Mouse (Mus musculus) myocyte (in vitro differentiated cells): ENCODE results near the gene Ankrd33. TPM values are rescaled to one million over a fixed set of nuclear protein-coding genes. Genes with fewer than 3 reads are reported as not detected.

Experiments
- H3K27me3 ChIP-seq: one replicate; pipeline ENCODE4 v1.6.1; 2011; ENCODE audit not compliant: control insufficient read depth, insufficient read depth, insufficient read length
- H3K36me3 ChIP-seq: one replicate; pipeline ENCODE4 v1.6.1; 2011; ENCODE audit not compliant: control insufficient read depth, insufficient read depth
- H3K4me2 ChIP-seq: one replicate; pipeline ENCODE4 v1.6.1; 2011; ENCODE audit warnings: low read depth, control low read depth
- H3K4me3 ChIP-seq: one replicate; pipeline ENCODE4 v1.5.1; 2011; ENCODE audit warnings: mild to moderate bottlenecking, control low read depth, moderate library complexity
- H3K79me2 ChIP-seq: one replicate; pipeline ENCODE4 v1.6.1; 2011; ENCODE audit not compliant: control insufficient read depth, insufficient read depth
- H3ac ChIP-seq: one replicate; pipeline ENCODE4 v1.6.1; 2011; ENCODE audit not compliant: control insufficient read depth, insufficient read length
- CEBPB ChIP-seq: IDR thresholded peaks from 2 replicates; pipeline ENCODE4 v1.6.1; 2011; ENCODE audit warnings: mild to moderate bottlenecking, moderate library complexity; ENCODE audit not compliant: poor library complexity, insufficient read depth, severe bottlenecking
- E2F4 ChIP-seq: IDR thresholded peaks from one replicate; pipeline ENCODE4 v1.6.1; 2011; ENCODE audit warnings: mild to moderate bottlenecking, control low read depth, moderate library complexity; ENCODE audit not compliant: insufficient read depth
- MAX ChIP-seq: IDR thresholded peaks from one replicate; pipeline ENCODE4 v1.6.1; 2011; ENCODE audit warnings: low read depth, mild to moderate bottlenecking, control low read depth
- MYOD1 ChIP-seq, 3 experiments: IDR thresholded peaks; one replicate each; pipeline ENCODE4 v1.6.1; 2011; ENCODE audit warnings: control low read depth in 2 of 3, low read depth in 2 of 3, mild to moderate bottlenecking in 2 of 3, moderate library complexity in 1 of 3; ENCODE audit not compliant: insufficient read length in 2 of 3, control insufficient read depth in 1 of 3
- MYOG ChIP-seq, 3 experiments: IDR thresholded peaks; one replicate each; pipeline ENCODE4 v1.6.1; 2011; ENCODE audit warnings: control low read depth in 2 of 3, low read depth in 2 of 3, mild to moderate bottlenecking in 2 of 3; ENCODE audit not compliant: insufficient read length in 2 of 3, control insufficient read depth in 1 of 3, insufficient read depth in 1 of 3
- POLR2A ChIP-seq: IDR thresholded peaks from one replicate; pipeline ENCODE4 v1.6.1; 2011; ENCODE audit warnings: low read depth, mild to moderate bottlenecking, control low read depth, moderate library complexity; ENCODE audit not compliant: insufficient read length
- POLR2AphosphoS2 ChIP-seq: IDR thresholded peaks from one replicate; pipeline ENCODE4 v1.6.1; 2011; ENCODE audit warnings: low read depth, control low read depth; ENCODE audit not compliant: insufficient read length
- REST ChIP-seq: IDR thresholded peaks from one replicate; pipeline ENCODE4 v1.6.1; 2011; ENCODE audit warnings: mild to moderate bottlenecking, control low read depth, moderate library complexity; ENCODE audit not compliant: insufficient read depth, insufficient read length
- SRF ChIP-seq: IDR thresholded peaks from one replicate; pipeline ENCODE4 v1.6.1; 2011; ENCODE audit warnings: low read depth; ENCODE audit not compliant: control insufficient read depth, insufficient read length
- TCF12 ChIP-seq: IDR thresholded peaks from one replicate; pipeline ENCODE4 v1.6.1; 2011; ENCODE audit warnings: mild to moderate bottlenecking, control low read depth; ENCODE audit not compliant: poor library complexity, insufficient read depth, severe bottlenecking
- TCF3 ChIP-seq: IDR thresholded peaks from one replicate; pipeline ENCODE4 v1.6.1; 2011; ENCODE audit warnings: low read depth, control low read depth; ENCODE audit not compliant: insufficient read length
- USF1 ChIP-seq: IDR thresholded peaks from one replicate; pipeline ENCODE4 v1.6.1; 2011; ENCODE audit warnings: low read depth, mild to moderate bottlenecking, control low read depth, moderate library complexity
- polyA plus RNA-seq: library from polyadenylated mRNA; unstranded; fragments of >200 nt; fragmentation: generic; extraction: Trizol; gene quantifications from one replicate; pipeline ENCODE4 v1.2.1, GENCODE M21; 2012; ENCODE audit warnings: missing spikeins

The Ankrd33 gene
- polyA plus RNA-seq, 1 experiment = not detected

DNA sequence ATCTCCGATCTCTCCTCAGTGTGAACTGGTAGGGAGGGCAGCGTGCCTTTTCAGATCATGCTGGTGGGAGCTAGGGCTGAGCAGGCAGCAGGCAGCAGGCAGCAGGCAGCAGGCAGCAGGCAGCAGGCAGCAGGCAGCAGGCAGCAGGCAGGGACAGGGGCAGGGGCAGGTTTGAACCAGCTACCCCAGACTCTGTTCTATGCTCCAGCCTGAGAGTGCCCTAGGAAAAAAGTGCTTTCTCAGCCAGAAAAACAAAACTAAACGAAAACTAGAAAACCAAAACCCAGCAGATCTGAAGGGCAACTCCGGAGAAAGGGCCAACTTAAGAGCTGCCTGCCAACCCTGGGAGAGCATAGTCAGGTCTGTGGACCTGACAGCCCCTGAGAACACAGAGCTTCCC is 46.9 kb upstream of the Ankrd33 start:
- no peak overlapping the region for H3K4me3 ChIP-seq
- no peak overlapping the region for H3ac ChIP-seq
- H3K4me2 ChIP-seq = no peak overlapping the region
- H3K27me3 ChIP-seq = peaks cover 66% of the 10 kb centered on the region
- TF ChIP-seq CEBPB = no peak
- no peak for TF ChIP-seq MYOD1 (IDR thresholded peaks at IDR 0.05; ENCODE audit: control insufficient read depth in 1 of 3, insufficient read length in 2 of 3, low read depth in 2 of 3)
- no peak for TF ChIP-seq USF1
- TF ChIP-seq E2F4 = no peak
- no peak for TF ChIP-seq TCF12
- no peak for TF ChIP-seq MYOG (IDR thresholded peaks at IDR 0.05; ENCODE audit: control insufficient read depth in 1 of 3, insufficient read depth in 1 of 3, insufficient read length in 2 of 3, low read depth in 2 of 3)
- H3K36me3 ChIP-seq = no peaks in the 10 kb centered on the region
- no peaks in the 10 kb centered on the region for H3K79me2 ChIP-seq

- H3ac ChIP-seq = no peak overlapping the region
- H3K4me3 ChIP-seq = no peak overlapping the region
- no peak for TF ChIP-seq CEBPB
- TF ChIP-seq TCF3 = no peak
- TF ChIP-seq POLR2A = no peak
- H3K79me2 ChIP-seq = no peaks in the 10 kb centered on the region
- H3K36me3 ChIP-seq = no peaks in the 10 kb centered on the region
- no peak overlapping the region for H3K4me2 ChIP-seq
- H3K27me3 ChIP-seq = peaks cover 67% of the 10 kb centered on the region
These were observed 45.8 kb upstream of the Ankrd33 start for GRCm38 (mm10) chr15:101069641-101070190.

DNA sequence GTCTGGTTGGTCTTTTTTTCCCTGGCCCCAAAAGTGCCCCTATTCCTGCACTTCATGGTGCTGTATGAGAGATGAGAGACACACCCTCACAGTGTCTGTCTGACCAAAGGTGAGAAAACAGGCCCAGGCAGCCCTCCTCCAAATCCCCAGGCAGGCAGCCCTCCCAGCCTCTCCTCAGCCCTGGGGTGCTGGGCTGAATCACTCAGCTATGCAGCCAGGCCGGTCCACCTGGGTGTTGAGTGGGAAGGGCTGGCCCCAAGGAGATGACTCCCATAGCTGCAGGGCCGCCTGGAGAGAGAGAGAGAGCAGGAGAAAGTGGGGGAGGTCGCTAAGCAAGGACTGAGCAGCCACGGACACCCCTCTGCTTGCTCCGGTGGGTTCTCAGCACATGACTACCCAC is 44.8 kb upstream of the Ankrd33 start:
- Histone ChIP-seq H3K4me3 (no peak overlapping the region), H3K36me3 (no peaks in the 10 kb centered on the region), H3K4me2 (no peak overlapping the region), H3K79me2 (no peaks in the 10 kb centered on the region), H3K27me3 (peaks cover 76% of the 10 kb centered on the region), H3ac (no peak overlapping the region)
- TF ChIP-seq POLR2AphosphoS2 (no peak), TCF12 (no peak), E2F4 (no peak), SRF (no peak), REST (no peak)

DNA sequence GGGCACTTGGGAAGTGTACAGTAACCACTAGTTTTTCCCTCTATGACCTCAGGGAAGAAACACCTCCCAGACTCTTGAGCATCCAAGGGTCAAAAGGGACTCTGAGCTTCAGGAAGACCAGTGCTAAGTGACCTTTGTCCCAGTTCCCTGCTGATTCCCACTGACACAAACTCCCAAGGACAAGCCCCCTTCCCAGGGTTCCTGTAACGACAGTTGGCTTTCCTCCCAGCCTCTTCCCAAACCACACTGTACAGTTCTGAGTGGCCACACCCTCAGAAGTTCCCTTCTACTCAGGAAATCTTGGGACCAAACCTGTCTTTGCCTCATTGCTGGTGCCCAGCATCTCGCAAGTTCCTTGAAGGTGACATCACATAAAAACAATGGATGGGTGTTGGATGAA is 42.8 kb upstream of the Ankrd33 start:
- TF ChIP-seq CEBPB (no peak), USF1 (no peak), REST (no peak), POLR2AphosphoS2 (no peak), MYOG (IDR thresholded peaks at IDR 0.05; ENCODE audit: control insufficient read depth in 1 of 3, insufficient read depth in 1 of 3, insufficient read length in 2 of 3, low read depth in 2 of 3) (no peak), MAX (no peak)
- Histone ChIP-seq H3K36me3 (no peaks in the 10 kb centered on the region), H3K27me3 (peaks cover 86% of the 10 kb centered on the region), H3K4me3 (no peak overlapping the region), H3ac (no peak overlapping the region), H3K79me2 (no peaks in the 10 kb centered on the region), H3K4me2 (no peak overlapping the region)

- no peak for TF ChIP-seq POLR2A
- H3K27me3 ChIP-seq = peaks cover 87% of the 10 kb centered on the region
- H3ac ChIP-seq = no peak overlapping the region
- no peaks in the 10 kb centered on the region for H3K36me3 ChIP-seq
- no peaks in the 10 kb centered on the region for H3K79me2 ChIP-seq
- no peak overlapping the region for H3K4me2 ChIP-seq
- H3K4me3 ChIP-seq = no peak overlapping the region
These were observed 41.5 kb upstream of the Ankrd33 start for GRCm38 (mm10) chr15:101074067-101074466.

DNA sequence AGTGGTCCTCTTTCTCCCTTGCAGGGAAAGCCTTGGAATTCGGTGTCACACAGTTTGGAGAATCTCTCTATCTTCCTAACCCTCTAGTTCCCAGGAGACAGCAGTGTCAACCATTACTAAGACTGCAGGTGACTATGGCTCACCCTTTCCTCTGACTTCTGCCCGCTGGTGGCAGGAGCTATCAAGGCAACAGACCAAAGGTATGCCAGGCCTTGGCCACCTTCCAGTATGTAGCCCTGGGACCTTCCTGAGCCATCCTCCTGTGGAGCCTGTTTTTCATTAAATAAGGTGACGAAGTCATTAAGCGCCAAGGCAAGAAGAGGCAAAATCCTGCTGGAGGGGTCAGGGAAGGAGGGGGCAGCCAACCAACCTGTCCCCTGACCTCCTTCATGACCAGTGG is 40.4 kb upstream of the Ankrd33 start:
- Histone ChIP-seq H3K4me3 (no peak overlapping the region), H3ac (no peak overlapping the region), H3K36me3 (no peaks in the 10 kb centered on the region), H3K79me2 (no peaks in the 10 kb centered on the region), H3K27me3 (peaks cover 86% of the 10 kb centered on the region), H3K4me2 (no peak overlapping the region)
- TF ChIP-seq SRF (no peak), POLR2AphosphoS2 (no peak), USF1 (no peak), MAX (no peak), REST (no peak), E2F4 (no peak), TCF12 (no peak), MYOD1 (IDR thresholded peaks at IDR 0.05; ENCODE audit: control insufficient read depth in 1 of 3, insufficient read length in 2 of 3, low read depth in 2 of 3) (no peak), POLR2A (no peak), TCF3 (no peak), MYOG (IDR thresholded peaks at IDR 0.05; ENCODE audit: control insufficient read depth in 1 of 3, insufficient read depth in 1 of 3, insufficient read length in 2 of 3, low read depth in 2 of 3) (no peak), CEBPB (no peak)
